Mouse (Mus musculus): ENCODE measurements around the gene Hdhd5. TPM values are rescaled to one million over a fixed set of nuclear protein-coding genes. Genes with fewer than 3 reads are reported as not detected.
A peak's percentile ranks its signal among the peaks of the same experiment; 100 is the strongest.

The Hdhd5 gene
- polyA plus RNA-seq, 1 experiment, result 10.2 TPM

DNA sequence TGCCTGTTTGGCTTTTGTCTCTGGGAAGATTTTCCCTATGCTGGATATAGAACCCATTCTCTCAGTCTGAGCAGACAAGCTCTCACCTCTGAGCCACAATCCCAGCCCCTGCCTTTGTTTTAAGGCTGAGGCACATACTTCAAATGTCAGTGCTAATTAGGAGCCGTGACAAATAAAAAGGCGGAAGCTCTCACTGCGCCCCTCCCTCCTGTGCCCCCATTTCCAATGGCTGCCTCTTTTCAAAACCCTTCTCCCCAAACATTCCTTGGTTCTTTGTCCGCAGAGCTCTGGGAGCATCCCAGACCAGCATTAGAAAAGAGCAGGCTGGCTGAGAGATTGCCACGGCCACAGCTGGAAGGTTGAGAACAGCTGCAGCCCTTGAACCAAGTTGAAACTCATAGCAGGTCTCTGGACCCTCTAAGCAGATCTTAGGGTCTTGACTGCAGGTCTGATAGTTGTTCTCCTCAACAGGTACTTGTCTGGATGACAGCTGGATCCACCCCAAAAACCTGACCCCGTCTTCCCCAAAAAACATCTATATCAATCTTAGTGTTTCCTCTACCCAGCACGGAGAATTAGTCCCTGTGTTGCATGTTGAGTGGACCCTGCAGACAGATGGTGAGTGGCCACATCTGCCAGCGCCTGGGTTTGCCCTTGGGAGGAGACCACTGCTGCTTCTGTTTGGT lies 58.5 kb downstream of the Hdhd5 start:
- TF ChIP-seq CEBPB (IDR thresholded peaks at IDR 0.05; ENCODE audit: low read depth) (no peak), USF1 (IDR thresholded peaks at IDR 0.05; ENCODE audit: low read depth) (no peak), MAX (IDR thresholded peaks at IDR 0.05) (no peak), MYOG (IDR thresholded peaks at IDR 0.05; ENCODE audit: control insufficient read depth, extremely low read depth, insufficient read length) (no peak), FOSL1 (IDR thresholded peaks at IDR 0.05; ENCODE audit: insufficient read depth, low read length, poor library complexity, severe bottlenecking) (no peak), MYOD1 (IDR thresholded peaks at IDR 0.05; ENCODE audit: control insufficient read depth, insufficient read length, low read depth) (no peak), CTCF (IDR thresholded peaks at IDR 0.05; ENCODE audit: control insufficient read depth, insufficient read depth, insufficient read length) (no peak)
- peaks cover 72% of the 10 kb centered on the region for H3K79me2 ChIP-seq (ENCODE audit: control insufficient read depth, insufficient read depth)
- H3K4me3 ChIP-seq (ENCODE audit: insufficient read depth, poor library complexity, severe bottlenecking), result no peak overlapping the region
- no peak overlapping the region for H3ac ChIP-seq (ENCODE audit: control insufficient read depth, insufficient read length, low read depth)
- H3K36me3 ChIP-seq (ENCODE audit: control insufficient read depth, insufficient read depth), result peaks cover 31% of the 10 kb centered on the region
- no peaks in the 10 kb centered on the region for H3K27me3 ChIP-seq (ENCODE audit: control insufficient read depth, insufficient read depth, insufficient read length)
- H3K79me3 ChIP-seq (ENCODE audit: low read depth), result peaks cover 49% of the 10 kb centered on the region

DNA sequence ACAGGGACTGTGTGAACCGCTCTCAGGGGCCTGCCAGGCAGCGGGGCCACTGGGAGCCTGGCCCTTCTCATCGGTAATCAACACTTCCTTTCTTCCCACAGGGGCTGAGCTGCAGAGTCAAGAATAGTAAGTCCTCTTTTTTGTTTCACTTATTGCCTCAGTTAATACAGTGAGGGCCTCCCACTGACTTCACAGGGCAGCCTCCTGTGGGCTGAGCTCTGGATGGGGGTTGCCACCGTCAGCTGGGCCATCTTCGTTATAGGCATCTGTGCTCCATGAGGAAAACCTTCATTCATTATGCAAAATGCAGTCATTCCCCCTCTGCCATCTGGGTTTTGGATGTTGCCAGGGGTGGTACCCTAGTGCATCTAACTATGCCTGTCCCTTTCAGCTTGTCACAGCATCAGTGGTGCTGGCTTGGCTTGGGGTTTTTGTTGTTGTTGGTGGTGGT lies 59.1 kb downstream of the Hdhd5 start:
- TF ChIP-seq CTCF (IDR thresholded peaks at IDR 0.05; ENCODE audit: control insufficient read depth, insufficient read depth, insufficient read length), result no peak
- TF ChIP-seq MAX (IDR thresholded peaks at IDR 0.05), result no peak
- TF ChIP-seq MYOD1 (IDR thresholded peaks at IDR 0.05; ENCODE audit: control insufficient read depth, insufficient read length, low read depth), result no peak
- Histone ChIP-seq H3K79me2 (ENCODE audit: control insufficient read depth, insufficient read depth) (peaks cover 78% of the 10 kb centered on the region), H3K4me3 (ENCODE audit: insufficient read depth, poor library complexity, severe bottlenecking) (no peak overlapping the region), H3K27me3 (ENCODE audit: control insufficient read depth, insufficient read depth, insufficient read length) (no peaks in the 10 kb centered on the region), H3K36me3 (ENCODE audit: control insufficient read depth, insufficient read depth) (peaks cover 25% of the 10 kb centered on the region), H3ac (ENCODE audit: control insufficient read depth, insufficient read length, low read depth) (no peak overlapping the region), H3K79me3 (ENCODE audit: low read depth) (peaks cover 54% of the 10 kb centered on the region)

- Histone ChIP-seq H3K4me3 (ENCODE audit: insufficient read depth, poor library complexity, severe bottlenecking) (no peak overlapping the region), H3K79me3 (ENCODE audit: low read depth) (peaks cover 66% of the 10 kb centered on the region), H3K27me3 (ENCODE audit: control insufficient read depth, insufficient read depth, insufficient read length) (no peaks in the 10 kb centered on the region), H3K36me3 (ENCODE audit: control insufficient read depth, insufficient read depth) (peaks cover 22% of the 10 kb centered on the region), H3ac (ENCODE audit: control insufficient read depth, insufficient read length, low read depth) (peak overlapping the region; percentile 48), H3K79me2 (ENCODE audit: control insufficient read depth, insufficient read depth) (peaks cover 91% of the 10 kb centered on the region)
- TF ChIP-seq MYOD1 (IDR thresholded peaks at IDR 0.05; ENCODE audit: control insufficient read depth, insufficient read length, low read depth) (peak; percentile 3), USF1 (IDR thresholded peaks at IDR 0.05; ENCODE audit: low read depth) (no peak), MYOG (IDR thresholded peaks at IDR 0.05; ENCODE audit: control insufficient read depth, extremely low read depth, insufficient read length) (no peak), CTCF (IDR thresholded peaks at IDR 0.05; ENCODE audit: control insufficient read depth, insufficient read depth, insufficient read length) (no peak), MAX (IDR thresholded peaks at IDR 0.05) (no peak), CEBPB (IDR thresholded peaks at IDR 0.05; ENCODE audit: low read depth) (peak; percentile 72), FOSL1 (IDR thresholded peaks at IDR 0.05; ENCODE audit: insufficient read depth, low read length, poor library complexity, severe bottlenecking) (peak; percentile 87)
Measured at GRCm38 (mm10) chr6:120470666-120471065, 60.5 kb downstream of the Hdhd5 start.

DNA sequence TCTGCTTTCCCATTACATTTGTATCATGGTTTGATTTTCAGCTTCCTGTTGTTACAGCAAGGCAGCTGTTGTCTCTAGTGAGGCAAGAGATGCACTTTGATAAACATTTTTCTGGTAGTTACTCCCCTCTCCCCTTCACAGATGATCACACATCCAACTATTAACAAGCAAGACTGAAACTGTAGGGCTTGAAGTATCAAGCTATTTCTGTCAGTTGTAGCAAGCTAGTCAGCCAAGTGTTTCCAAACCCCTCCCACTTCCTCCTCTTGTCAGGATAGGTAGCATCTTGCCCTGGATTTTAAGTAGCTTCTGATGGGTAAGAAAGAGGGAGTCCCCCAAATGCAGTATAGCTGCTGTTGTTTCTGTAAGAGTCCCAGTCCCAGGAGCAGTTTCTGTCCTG lies 61.3 kb downstream of the Hdhd5 start:
- no peak overlapping the region for H3K4me3 ChIP-seq (ENCODE audit: insufficient read depth, poor library complexity, severe bottlenecking)
- H3ac ChIP-seq (ENCODE audit: control insufficient read depth, insufficient read length, low read depth), result no peak overlapping the region
- H3K79me2 ChIP-seq (ENCODE audit: control insufficient read depth, insufficient read depth), result peaks cover 100% of the 10 kb centered on the region
- H3K79me3 ChIP-seq (ENCODE audit: low read depth), result peaks cover 75% of the 10 kb centered on the region
- peaks cover 13% of the 10 kb centered on the region for H3K36me3 ChIP-seq (ENCODE audit: control insufficient read depth, insufficient read depth)
- H3K27me3 ChIP-seq (ENCODE audit: control insufficient read depth, insufficient read depth, insufficient read length), result no peaks in the 10 kb centered on the region
- TF ChIP-seq MYOG (IDR thresholded peaks at IDR 0.05; ENCODE audit: control insufficient read depth, extremely low read depth, insufficient read length) (no peak), CTCF (IDR thresholded peaks at IDR 0.05; ENCODE audit: control insufficient read depth, insufficient read depth, insufficient read length) (no peak), CEBPB (IDR thresholded peaks at IDR 0.05; ENCODE audit: low read depth) (no peak), USF1 (IDR thresholded peaks at IDR 0.05; ENCODE audit: low read depth) (no peak), MAX (IDR thresholded peaks at IDR 0.05) (no peak), MYOD1 (IDR thresholded peaks at IDR 0.05; ENCODE audit: control insufficient read depth, insufficient read length, low read depth) (no peak), FOSL1 (IDR thresholded peaks at IDR 0.05; ENCODE audit: insufficient read depth, low read length, poor library complexity, severe bottlenecking) (no peak)

- TF ChIP-seq USF1 (IDR thresholded peaks at IDR 0.05; ENCODE audit: low read depth), result no peak
- no peak for TF ChIP-seq FOSL1 (IDR thresholded peaks at IDR 0.05; ENCODE audit: insufficient read depth, low read length, poor library complexity, severe bottlenecking)
- TF ChIP-seq MYOG (IDR thresholded peaks at IDR 0.05; ENCODE audit: control insufficient read depth, extremely low read depth, insufficient read length), result no peak
- TF ChIP-seq CEBPB (IDR thresholded peaks at IDR 0.05; ENCODE audit: low read depth), result no peak
- no peak for TF ChIP-seq MAX (IDR thresholded peaks at IDR 0.05)
- no peak for TF ChIP-seq MYOD1 (IDR thresholded peaks at IDR 0.05; ENCODE audit: control insufficient read depth, insufficient read length, low read depth)
- TF ChIP-seq CTCF (IDR thresholded peaks at IDR 0.05; ENCODE audit: control insufficient read depth, insufficient read depth, insufficient read length), result no peak
- H3ac ChIP-seq (ENCODE audit: control insufficient read depth, insufficient read length, low read depth), result no peak overlapping the region
- peaks cover 8% of the 10 kb centered on the region for H3K36me3 ChIP-seq (ENCODE audit: control insufficient read depth, insufficient read depth)
- peaks cover 80% of the 10 kb centered on the region for H3K79me3 ChIP-seq (ENCODE audit: low read depth)
- no peak overlapping the region for H3K4me3 ChIP-seq (ENCODE audit: insufficient read depth, poor library complexity, severe bottlenecking)
- no peaks in the 10 kb centered on the region for H3K27me3 ChIP-seq (ENCODE audit: control insufficient read depth, insufficient read depth, insufficient read length)
- peaks cover 100% of the 10 kb centered on the region for H3K79me2 ChIP-seq (ENCODE audit: control insufficient read depth, insufficient read depth)
Measured at GRCm38 (mm10) chr6:120469268-120469667, 61.9 kb downstream of the Hdhd5 start.

All from C2C12 (cell line).